Mouse (Mus musculus) limb, embryonic 12.5 days (tissue): ENCODE data around the gene Vnn3. TPM values are rescaled to one million over a fixed set of nuclear protein-coding genes. Genes with fewer than 3 reads are reported as not detected.
A peak's percentile ranks its signal among the peaks of the same experiment; 100 is the strongest.

Experiments
- ATAC-seq: fragments of 200-750 bp; cut with Nextera tagmentation; 2 replicates; pipeline ENCODE4 v1.8.0; 2017; ENCODE audit warnings: low read depth, moderate TSS enrichment; ENCODE audit not compliant: insufficient number of reproducible peaks, insufficient read depth, low FRiP score, low TSS enrichment
- H3K27ac ChIP-seq: fragments of 300-500 bp; sonication (generic); 2 replicates; pipeline ENCODE4 v1.5.1; 2016; ENCODE audit warnings: mild to moderate bottlenecking, moderate library complexity
- H3K27me3 ChIP-seq: fragments of 300-500 bp; sonication (generic); 2 replicates; pipeline ENCODE4 v1.6.1; 2016; ENCODE audit warnings: mild to moderate bottlenecking, moderate library complexity
- H3K36me3 ChIP-seq: fragments of 300-500 bp; sonication (generic); 2 replicates; pipeline ENCODE4 v1.6.1; 2016; ENCODE audit warnings: mild to moderate bottlenecking, moderate library complexity
- H3K4me1 ChIP-seq: fragments of 300-500 bp; sonication (generic); replicated peaks from 2 replicates; pipeline ENCODE4 v1.6.1; 2016
- H3K4me2 ChIP-seq: fragments of 300-500 bp; sonication (generic); 2 replicates; pipeline ENCODE4 v1.6.1; 2016; ENCODE audit warnings: mild to moderate bottlenecking, moderate library complexity
- H3K4me3 ChIP-seq: fragments of 300-500 bp; sonication (generic); replicated peaks from 2 replicates; pipeline ENCODE4 v1.5.1; 2016; ENCODE audit warnings: mild to moderate bottlenecking
- H3K9ac ChIP-seq: fragments of 300-500 bp; sonication (generic); replicated peaks from 2 replicates; pipeline ENCODE4 v1.6.1; 2016; ENCODE audit warnings: mild to moderate bottlenecking, moderate library complexity
- H3K9me3 ChIP-seq: fragments of 300-500 bp; sonication (generic); 2 replicates; pipeline ENCODE4 v1.6.1; 2016; ENCODE audit warnings: mild to moderate bottlenecking, moderate library complexity
- WGBS: fragments of 180-500 bp; shearing (Covaris S2); methylation state at CpG from one replicate; pipeline ENCODE4 v1.1.7; 2016; 5-methylcytosine and 5-hydroxymethylcytosine counted together
- polyA plus RNA-seq: library from polyadenylated mRNA; unstranded; fragments of >200 nt; fragmentation: Nextera tagmentation; extraction: Ambion mirVana; gene quantifications from 2 replicates; pipeline ENCODE4 v1.2.1, GENCODE M21; 2016

Vnn3 gene
- polyA plus RNA-seq, 1 experiment from 2014 or later = not detected

GRCm38 (mm10) chr10:23894601-23895349 is 43.5 kb downstream of the Vnn3 start, which contains the start of gene Vnn1:
Gene Vnn1, plus strand, starts transcription at chr10:23894688.
- H3K4me3 ChIP-seq = peak within 1 kb of the TSS; percentile 27
- H3K36me3 ChIP-seq = no peaks in the 10 kb centered on the region
- no peak within 1 kb of the TSS for H3K27ac ChIP-seq
- peaks cover 11% of the 10 kb centered on the region; the same call in 1 of the 2 replicates for H3K4me1 ChIP-seq
- H3K9ac ChIP-seq = 0 out of 2 replicates have a peak within 1 kb of the TSS, but pooled peaks have one; percentile 35
- H3K4me2 ChIP-seq = peak within 1 kb of the TSS; percentile 65
- ATAC-seq = peak; percentile 66; the same call in 1 of the 2 replicates
- WGBS = 22% methylated on average over 21 of the region's 21 CpGs
- no peaks in the 10 kb centered on the region for H3K9me3 ChIP-seq
- no peaks in the 10 kb centered on the region for H3K27me3 ChIP-seq

DNA sequence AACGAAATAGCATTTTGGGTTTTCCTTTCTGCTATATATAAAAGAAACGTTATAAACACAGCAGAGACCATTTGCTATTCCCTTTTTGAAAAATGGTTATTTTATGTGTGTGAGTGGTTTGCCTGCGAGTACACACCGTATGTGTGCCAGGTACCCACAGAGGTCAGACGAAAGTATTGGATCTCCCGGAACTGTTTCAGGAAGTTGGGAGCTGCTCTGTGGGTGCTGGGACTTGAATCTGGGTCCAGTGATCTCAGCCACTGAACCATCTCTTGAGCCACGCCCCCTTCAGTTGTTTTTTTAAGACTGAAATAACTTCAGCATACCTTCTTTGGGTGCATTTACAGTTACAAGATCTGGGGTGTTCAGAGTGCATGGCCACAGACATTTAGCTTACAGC is 44.1 kb downstream of the Vnn3 start:
- ATAC-seq = no peak
- H3K9me3 ChIP-seq = no peaks in the 10 kb centered on the region
- H3K36me3 ChIP-seq = no peaks in the 10 kb centered on the region
- WGBS = 75% methylated on average over 7 of the region's 7 CpGs
- H3K27ac ChIP-seq = no peak overlapping the region
- H3K4me3 ChIP-seq = no peak overlapping the region
- H3K4me2 ChIP-seq = 0 out of 2 replicates have a peak overlapping the region, but pooled peaks have one; percentile 65
- no peaks in the 10 kb centered on the region for H3K27me3 ChIP-seq
- no peak overlapping the region for H3K9ac ChIP-seq
- peaks cover 11% of the 10 kb centered on the region; the same call in 1 of the 2 replicates for H3K4me1 ChIP-seq

DNA sequence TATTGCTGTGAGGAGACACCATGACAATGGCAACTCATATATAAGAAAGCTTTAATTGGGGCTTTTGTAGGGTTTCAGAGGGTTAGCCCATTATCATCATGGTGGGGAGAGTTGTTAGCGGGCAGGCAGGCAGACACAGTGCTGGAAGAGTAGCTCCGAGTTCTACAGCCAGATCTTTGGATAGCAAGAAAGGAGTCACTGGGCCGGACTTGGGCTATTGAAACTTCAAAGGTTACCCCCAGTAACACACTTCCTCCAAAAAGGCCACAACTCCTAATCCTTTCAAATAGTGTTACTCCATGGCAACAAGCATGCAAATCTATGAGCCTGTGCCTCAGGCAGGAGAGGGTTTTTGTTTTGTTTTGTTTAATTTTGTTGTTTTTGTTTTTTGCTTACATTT is 49.9 kb downstream of the Vnn3 start:
- no peak for ATAC-seq
- no peak overlapping the region for H3K27ac ChIP-seq

DNA sequence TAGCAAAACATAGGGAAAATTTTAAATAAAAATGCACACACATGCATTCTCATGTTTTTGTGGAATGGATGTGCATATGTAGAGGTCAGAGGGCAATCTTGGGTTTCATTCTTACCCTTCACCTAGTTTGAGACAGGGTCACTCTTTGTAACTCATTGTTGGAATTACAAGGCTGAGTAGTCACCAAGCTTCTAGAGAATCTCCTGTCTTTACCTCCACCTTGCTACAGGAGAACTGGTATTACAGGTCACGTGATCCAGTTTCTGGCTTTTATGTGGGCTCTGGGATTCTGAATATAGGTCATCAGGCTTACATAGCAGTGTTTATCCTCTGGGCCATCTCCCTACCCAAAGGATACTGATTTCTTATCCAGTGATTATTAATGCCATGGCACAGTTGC is 54.4 kb downstream of the Vnn3 start:
- 90% methylated on average over 1 of the region's 1 CpGs for WGBS
- H3K36me3 ChIP-seq = no peaks in the 10 kb centered on the region
- H3K4me1 ChIP-seq = no peaks in the 10 kb centered on the region
- H3K27ac ChIP-seq = no peak overlapping the region
- H3K27me3 ChIP-seq = no peaks in the 10 kb centered on the region
- no peak overlapping the region for H3K4me3 ChIP-seq
- no peaks in the 10 kb centered on the region for H3K9me3 ChIP-seq
- no peak overlapping the region for H3K4me2 ChIP-seq
- no peak for ATAC-seq
- no peak overlapping the region for H3K9ac ChIP-seq

More for the DNA sequence above, 49.9 kb downstream of the Vnn3 start:
- Histone ChIP-seq H3K9me3 (no peaks in the 10 kb centered on the region), H3K27me3 (no peaks in the 10 kb centered on the region), H3K36me3 (no peaks in the 10 kb centered on the region), H3K4me2 (no peak overlapping the region), H3K9ac (no peak overlapping the region), H3K4me3 (no peak overlapping the region), H3K4me1 (no peaks in the 10 kb centered on the region)
- 89% methylated on average over 3 of the region's 3 CpGs for WGBS

Other genes starting within 250 kb of the Vnn3 start
- 152 and 159 TPM in 2 replicates for gene Rps12, start 64.2 kb upstream of the Vnn3 start, polyA plus RNA-seq
- 13.4 and 15.2 TPM in 2 replicates for gene Slc18b1, start 54.5 kb upstream of the Vnn3 start, polyA plus RNA-seq
- 0.61 and 1.0 TPM in 2 replicates for gene Vnn1, start 43.2 kb downstream of the Vnn3 start, polyA plus RNA-seq
- gene Taar1, start 68.9 kb downstream of the Vnn3 start, polyA plus RNA-seq = not detected in 2 replicates
- gene Taar2, start 87.1 kb downstream of the Vnn3 start, polyA plus RNA-seq = not detected in 2 replicates
- gene Taar3, start 98.1 kb downstream of the Vnn3 start, polyA plus RNA-seq = not detected in 2 replicates
- not detected in 2 replicates for gene Taar4, start 109.0 kb downstream of the Vnn3 start, polyA plus RNA-seq
- gene Taar5, start 119.2 kb downstream of the Vnn3 start, polyA plus RNA-seq = not detected in 2 replicates
- not detected in 2 replicates for gene Taar6, start 134.2 kb downstream of the Vnn3 start, polyA plus RNA-seq
- not detected in 2 replicates for gene Taar7a, start 142.0 kb downstream of the Vnn3 start, polyA plus RNA-seq
- gene Taar7b, start 148.5 kb downstream of the Vnn3 start, polyA plus RNA-seq = not detected in 2 replicates
- gene Taar7d, start 175.8 kb downstream of the Vnn3 start, polyA plus RNA-seq = not detected in 2 replicates
- gene Taar7e, start 186.2 kb downstream of the Vnn3 start, polyA plus RNA-seq = not detected in 2 replicates
- not detected in 2 replicates for gene Taar7f, start 198.0 kb downstream of the Vnn3 start, polyA plus RNA-seq
- not detected in 2 replicates for gene Taar8a, start 225.0 kb downstream of the Vnn3 start, polyA plus RNA-seq
- gene Taar8b, start 240.8 kb downstream of the Vnn3 start, polyA plus RNA-seq = not detected in 2 replicates